Mouse (Mus musculus) heart, embryonic 12.5 days (tissue): ENCODE measurements around the gene Gad1. TPM values are rescaled to one million over a fixed set of nuclear protein-coding genes. Genes with fewer than 3 reads are reported as not detected.
A peak's percentile ranks its signal among the peaks of the same experiment; 100 is the strongest.

Experiments used
- ATAC-seq: fragments of 200-750 bp; cut with Nextera tagmentation; 2 replicates; pipeline ENCODE4 v1.8.0; 2017; ENCODE audit warnings: moderate TSS enrichment, moderate library complexity; ENCODE audit not compliant: insufficient number of reproducible peaks, low FRiP score
- H3K27ac ChIP-seq: fragments of 300-500 bp; sonication (generic); 2 replicates; pipeline ENCODE4 v1.5.1; 2016; ENCODE audit warnings: mild to moderate bottlenecking, moderate library complexity; ENCODE audit not compliant: poor library complexity, severe bottlenecking
- H3K27me3 ChIP-seq: fragments of 300-500 bp; sonication (generic); replicated peaks from 2 replicates; pipeline ENCODE4 v1.6.1; 2016; ENCODE audit warnings: mild to moderate bottlenecking, moderate library complexity
- H3K36me3 ChIP-seq: fragments of 300-500 bp; sonication (generic); 2 replicates; pipeline ENCODE4 v1.6.1; 2016; ENCODE audit warnings: mild to moderate bottlenecking, moderate library complexity
- H3K4me1 ChIP-seq: fragments of 300-500 bp; sonication (generic); replicated peaks from 2 replicates; pipeline ENCODE4 v1.6.1; 2016; ENCODE audit warnings: mild to moderate bottlenecking
- H3K4me2 ChIP-seq: fragments of 300-500 bp; sonication (generic); 2 replicates; pipeline ENCODE4 v1.6.1; 2016; ENCODE audit warnings: mild to moderate bottlenecking, moderate library complexity
- H3K4me3 ChIP-seq: fragments of 300-500 bp; sonication (generic); 2 replicates; pipeline ENCODE4 v1.5.1; 2016; ENCODE audit warnings: mild to moderate bottlenecking
- H3K9ac ChIP-seq: fragments of 300-500 bp; sonication (generic); 2 replicates; pipeline ENCODE4 v1.6.1; 2016; ENCODE audit warnings: mild to moderate bottlenecking, moderate library complexity
- H3K9me3 ChIP-seq: fragments of 300-500 bp; sonication (generic); replicated peaks from 2 replicates; pipeline ENCODE4 v1.6.1; 2016; ENCODE audit warnings: mild to moderate bottlenecking, moderate library complexity
- WGBS: fragments of 180-500 bp; shearing (Covaris S2); methylation state at CpG from one replicate; pipeline ENCODE4 v1.1.7; 2016; 5-methylcytosine and 5-hydroxymethylcytosine counted together
- polyA plus RNA-seq: library from polyadenylated mRNA; unstranded; fragments of >200 nt; fragmentation: Nextera tagmentation; extraction: Ambion mirVana; gene quantifications from 2 replicates; pipeline ENCODE4 v1.2.1, GENCODE M21; 2016

The Gad1 gene
- polyA plus RNA-seq, 1 experiment from 2014 or later = 0.33 TPM

- Histone ChIP-seq H3K27ac (no peak overlapping the region), H3K4me3 (no peak overlapping the region), H3K9me3 (no peaks in the 10 kb centered on the region), H3K4me2 (no peak overlapping the region), H3K4me1 (0 out of 2 replicates have a peak, but pooled peaks cover 3% of the 10 kb centered on the region), H3K36me3 (no peaks in the 10 kb centered on the region), H3K9ac (no peak overlapping the region), H3K27me3 (peaks cover 19% of the 10 kb centered on the region)
- no peak for ATAC-seq
- WGBS = 80% methylated on average over 3 of the region's 3 CpGs
These were observed 954 bp downstream of the Gad1 start for GRCm38 (mm10) chr2:70553826-70554225.

GRCm38 (mm10) chr2:70558112-70558842, 5.4 kb downstream of the Gad1 start:
- ATAC-seq = no peak
- WGBS = 6% methylated on average over 18 of the region's 18 CpGs
- Histone ChIP-seq H3K9me3 (no peaks in the 10 kb centered on the region), H3K27ac (no peak overlapping the region), H3K4me2 (no peak overlapping the region), H3K9ac (no peak overlapping the region), H3K27me3 (peaks cover 63% of the 10 kb centered on the region), H3K4me3 (no peak overlapping the region), H3K36me3 (no peaks in the 10 kb centered on the region), H3K4me1 (peaks cover 18% of the 10 kb centered on the region)

DNA sequence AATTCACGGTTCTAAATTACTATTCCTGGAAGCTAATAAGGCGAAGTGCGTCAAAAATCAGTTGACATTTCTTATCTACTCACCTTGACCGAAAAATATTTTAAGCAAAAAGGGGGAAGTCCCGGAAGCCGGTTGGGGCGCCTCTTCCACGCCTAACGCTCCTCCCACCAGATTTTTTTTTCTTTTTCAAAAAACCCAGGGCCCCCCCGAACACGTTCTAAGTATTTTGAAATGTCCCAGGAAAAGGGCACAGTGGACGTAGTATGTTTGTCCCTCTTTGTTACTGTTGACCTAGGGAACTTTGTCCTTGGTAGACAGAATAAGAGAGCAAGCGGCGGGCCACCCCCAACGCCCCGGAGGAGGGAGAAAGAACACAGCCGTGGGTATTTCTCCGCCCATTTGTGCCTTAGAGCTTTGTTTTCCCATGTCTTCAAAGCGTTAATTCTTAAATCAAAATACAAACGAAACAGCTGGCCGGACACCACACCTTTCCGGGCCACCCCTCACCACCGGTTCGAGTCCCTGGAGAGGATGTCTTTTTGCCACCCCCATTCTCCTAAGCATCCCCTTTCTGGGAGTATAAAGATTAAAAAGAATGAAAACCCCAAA, 6.1 kb downstream of the Gad1 start:
- 13% methylated on average over 24 of the region's 24 CpGs for whole genome bisulfite sequencing
- Histone ChIP-seq H3K4me3 (no peak overlapping the region), H3K9ac (no peak overlapping the region), H3K27me3 (peaks cover 69% of the 10 kb centered on the region), H3K9me3 (no peaks in the 10 kb centered on the region), H3K4me1 (peaks cover 25% of the 10 kb centered on the region), H3K4me2 (no peak overlapping the region), H3K27ac (no peak overlapping the region), H3K36me3 (no peaks in the 10 kb centered on the region)
- ATAC-seq = no peak

DNA sequence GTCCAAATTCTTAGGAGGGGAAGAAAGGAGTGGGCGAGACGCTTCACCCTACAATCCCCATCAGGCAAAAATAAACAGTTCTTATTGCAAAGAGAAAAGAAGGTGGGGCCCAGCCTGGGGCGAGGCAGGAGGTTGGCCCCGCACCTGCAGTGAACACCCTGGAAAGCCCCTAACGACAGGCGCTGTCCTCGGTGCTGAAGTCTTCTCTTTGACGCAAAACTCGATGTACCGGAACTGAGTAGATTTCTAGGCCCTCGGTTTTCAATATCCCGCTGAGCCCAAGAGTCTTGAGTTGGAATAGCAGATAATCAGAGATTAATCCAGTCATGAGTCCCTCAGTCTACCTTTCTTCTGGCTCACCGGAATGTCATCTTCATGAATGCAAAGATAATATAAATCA, 6.6 kb downstream of the Gad1 start:
- Histone ChIP-seq H3K9ac (no peak overlapping the region), H3K4me3 (no peak overlapping the region), H3K4me1 (peaks cover 27% of the 10 kb centered on the region), H3K9me3 (no peaks in the 10 kb centered on the region), H3K4me2 (no peak overlapping the region), H3K36me3 (no peaks in the 10 kb centered on the region), H3K27me3 (peaks cover 75% of the 10 kb centered on the region), H3K27ac (no peak overlapping the region)
- 1% methylated on average over 13 of the region's 13 CpGs for whole genome bisulfite sequencing
- ATAC-seq = no peak

DNA sequence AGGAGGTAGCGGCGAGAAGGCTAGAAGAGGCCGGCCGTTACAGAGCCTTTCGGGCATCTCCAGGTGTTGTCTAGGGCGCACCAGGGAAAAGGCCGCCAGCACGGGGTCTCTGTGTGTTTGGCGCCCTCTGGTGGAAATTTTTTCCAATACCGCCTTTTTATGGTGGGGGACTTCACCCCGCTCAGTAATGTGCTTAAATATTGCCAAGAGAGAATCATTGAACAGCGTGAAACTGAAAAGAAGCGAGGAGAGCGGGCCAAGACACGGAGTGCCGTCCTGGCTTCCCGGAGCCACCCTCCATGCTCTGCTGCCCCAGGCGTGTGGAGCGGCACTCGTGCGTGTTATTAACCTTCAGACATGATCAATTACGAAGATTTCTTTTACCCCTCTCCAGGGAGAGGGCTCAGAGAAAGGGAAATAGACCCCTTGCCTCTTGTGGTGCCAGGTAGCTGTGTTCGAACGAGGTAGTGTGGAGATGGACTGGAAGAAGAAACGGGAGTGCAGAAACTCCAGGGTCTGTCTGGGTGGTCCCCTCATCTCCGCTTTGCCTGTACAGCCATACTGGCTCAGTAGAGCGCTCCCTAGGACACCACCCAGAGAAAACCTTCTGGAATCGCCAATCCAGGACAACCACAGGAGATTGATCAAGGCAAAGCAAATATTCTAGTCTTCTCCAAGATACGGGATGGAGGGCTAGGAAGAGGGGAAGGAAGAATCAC, 8.4 kb downstream of the Gad1 start:
- H3K27ac ChIP-seq = no peak overlapping the region
- H3K4me3 ChIP-seq = no peak overlapping the region
- WGBS = under 1% methylated on average over 29 of the region's 29 CpGs
- H3K9ac ChIP-seq = no peak overlapping the region
- ATAC-seq = no peak
- peaks cover 92% of the 10 kb centered on the region for H3K27me3 ChIP-seq
- H3K4me2 ChIP-seq = peak overlapping the region; percentile 25
- no peaks in the 10 kb centered on the region for H3K36me3 ChIP-seq
- no peaks in the 10 kb centered on the region for H3K9me3 ChIP-seq
- H3K4me1 ChIP-seq = peaks cover 41% of the 10 kb centered on the region

GRCm38 (mm10) chr2:70562011-70562491, 9.2 kb downstream of the Gad1 start:
- Histone ChIP-seq H3K4me2 (peak overlapping the region; percentile 70), H3K27ac (no peak overlapping the region), H3K27me3 (peaks cover 93% of the 10 kb centered on the region), H3K9me3 (no peaks in the 10 kb centered on the region), H3K4me1 (peaks cover 49% of the 10 kb centered on the region), H3K4me3 (peak overlapping the region; percentile 33), H3K9ac (no peak overlapping the region), H3K36me3 (no peaks in the 10 kb centered on the region)
- under 1% methylated on average over 42 of the region's 42 CpGs for WGBS
- no peak for ATAC-seq

GRCm38 (mm10) chr2:70562611-70562980, 9.7 kb downstream of the Gad1 start:
- no peak for ATAC-seq
- Histone ChIP-seq H3K9me3 (no peaks in the 10 kb centered on the region), H3K27ac (no peak overlapping the region), H3K4me1 (peaks cover 54% of the 10 kb centered on the region), H3K9ac (0 out of 2 replicates have a peak overlapping the region, but pooled peaks have one; percentile 40), H3K4me3 (peak overlapping the region; percentile 33), H3K36me3 (no peaks in the 10 kb centered on the region), H3K4me2 (peak overlapping the region; percentile 70), H3K27me3 (peaks cover 94% of the 10 kb centered on the region)
- 2% methylated on average over 19 of the region's 34 CpGs for WGBS

GRCm38 (mm10) chr2:70562981-70563671, 10.3 kb downstream of the Gad1 start:
- peaks cover 59% of the 10 kb centered on the region for H3K4me1 ChIP-seq
- no peaks in the 10 kb centered on the region for H3K36me3 ChIP-seq
- H3K4me3 ChIP-seq = peak overlapping the region; percentile 33
- no peak overlapping the region for H3K9ac ChIP-seq
- no peak for ATAC-seq
- H3K9me3 ChIP-seq = no peaks in the 10 kb centered on the region
- WGBS = under 1% methylated on average over 40 of the region's 40 CpGs
- H3K27ac ChIP-seq = no peak overlapping the region
- H3K4me2 ChIP-seq = peak overlapping the region; percentile 70
- peaks cover 95% of the 10 kb centered on the region for H3K27me3 ChIP-seq

DNA sequence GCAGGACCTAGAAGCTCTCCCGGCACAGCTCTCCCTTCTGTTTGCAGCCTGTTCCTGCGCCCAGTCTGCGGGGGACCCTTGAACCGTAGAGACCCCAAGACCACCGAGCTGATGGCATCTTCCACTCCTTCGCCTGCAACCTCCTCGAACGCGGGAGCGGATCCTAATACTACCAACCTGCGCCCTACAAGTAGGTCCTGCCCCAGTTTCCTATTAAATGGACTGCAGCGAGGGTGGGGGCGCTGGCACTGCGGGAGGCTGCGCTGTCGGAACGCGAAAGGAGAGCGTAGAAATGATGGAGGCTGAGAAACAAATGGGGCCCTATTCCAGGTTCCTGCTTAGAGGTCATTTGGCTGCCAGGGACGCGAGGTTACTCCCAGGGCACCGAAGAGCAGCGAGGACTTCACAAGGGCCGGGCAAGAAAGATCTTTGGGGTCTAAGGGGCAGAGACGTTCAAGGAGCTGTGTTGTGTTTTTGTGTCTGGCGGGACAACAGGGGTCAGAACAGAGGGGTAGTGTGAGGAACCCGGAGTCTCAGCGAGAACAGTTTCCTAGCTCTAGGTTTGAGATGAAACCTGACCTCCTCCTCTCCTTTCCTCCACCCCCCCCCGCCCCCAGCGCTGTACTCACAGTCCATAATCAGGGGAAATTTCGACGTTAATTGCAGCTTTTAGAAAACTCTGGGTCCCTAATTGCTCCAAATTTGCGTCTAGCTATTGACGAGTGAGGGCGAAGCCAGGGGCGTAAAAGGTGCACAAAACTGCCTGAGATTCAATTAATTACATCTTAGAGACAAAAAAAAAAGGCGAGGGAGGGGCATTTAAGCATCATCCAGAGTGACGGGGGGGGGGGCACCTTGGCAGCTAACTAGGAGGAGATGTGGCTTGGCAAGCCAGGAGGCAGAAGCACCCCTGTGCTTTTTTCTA, 11.1 kb downstream of the Gad1 start:
- Histone ChIP-seq H3K9me3 (no peaks in the 10 kb centered on the region), H3K4me2 (peak overlapping the region; percentile 70), H3K27ac (no peak overlapping the region), H3K36me3 (no peaks in the 10 kb centered on the region), H3K4me3 (peak overlapping the region; percentile 23), H3K4me1 (peaks cover 65% of the 10 kb centered on the region), H3K9ac (no peak overlapping the region), H3K27me3 (peaks cover 93% of the 10 kb centered on the region)
- ATAC-seq = no peak
- WGBS = 2% methylated on average over 38 of the region's 38 CpGs

- H3K27me3 ChIP-seq = peaks cover 92% of the 10 kb centered on the region
- no peak overlapping the region for H3K27ac ChIP-seq
- WGBS = 8% methylated on average over 15 of the region's 15 CpGs
- H3K9me3 ChIP-seq = no peaks in the 10 kb centered on the region
- ATAC-seq = no peak
- no peak overlapping the region for H3K9ac ChIP-seq
- no peak overlapping the region for H3K4me3 ChIP-seq
- H3K4me2 ChIP-seq = no peak overlapping the region
- H3K4me1 ChIP-seq = peaks cover 66% of the 10 kb centered on the region
- no peaks in the 10 kb centered on the region for H3K36me3 ChIP-seq
These were observed 11.9 kb downstream of the Gad1 start for GRCm38 (mm10) chr2:70564646-70565315.
